Mouse (Mus musculus) 3T3-L1 (cell line): ENCODE results near the gene Ctbp2.

Source experiments
- DNase-seq: peaks from one replicate; pipeline ENCODE4 v3.0.0-alpha.2; 2015; ENCODE audit warnings: low read depth, low spot score

The Ctbp2 gene

DNA sequence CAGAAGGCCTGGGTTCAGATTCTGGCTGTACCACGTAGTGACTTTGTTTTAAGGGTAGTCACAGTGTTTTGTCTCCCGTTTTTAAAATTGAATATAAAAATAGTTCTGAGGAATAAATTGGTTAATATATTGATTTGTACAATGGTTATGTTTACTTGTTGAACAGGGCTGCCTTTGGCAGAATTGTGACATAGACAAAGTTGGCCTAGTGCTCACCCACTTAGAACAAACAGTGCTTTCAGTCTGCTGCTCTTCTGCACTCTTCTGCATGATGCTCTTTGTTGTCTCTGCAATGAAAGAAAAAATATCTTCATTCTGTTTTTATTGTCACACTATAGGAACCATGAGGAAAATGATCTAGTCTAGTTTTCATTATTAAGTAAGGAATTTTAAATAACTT is 185.0 kb downstream of the Ctbp2 start:
- no peak for DNase-seq
